Mouse (Mus musculus) intestine, embryonic 15.5 days (tissue): ENCODE data around the gene Sytl2. TPM values are rescaled to one million over a fixed set of nuclear protein-coding genes. Genes with fewer than 3 reads are reported as not detected.

Experiments
- ATAC-seq: fragments of 200-750 bp; cut with Nextera tagmentation; 2 replicates; pipeline ENCODE4 v1.8.0; 2017; ENCODE audit warnings: moderate TSS enrichment, moderate library complexity
- H3K27ac ChIP-seq: fragments of 300-500 bp; sonication (generic); 2 replicates; pipeline ENCODE4 v1.5.1; 2015; ENCODE audit warnings: mild to moderate bottlenecking, inconsistent platforms
- H3K27me3 ChIP-seq: fragments of 300-500 bp; sonication (generic); replicated peaks from 2 replicates; pipeline ENCODE4 v1.6.1; 2015; ENCODE audit warnings: inconsistent platforms
- H3K36me3 ChIP-seq: fragments of 300-500 bp; sonication (generic); 2 replicates; pipeline ENCODE4 v1.6.1; 2015; ENCODE audit warnings: inconsistent platforms
- H3K4me1 ChIP-seq: fragments of 300-500 bp; sonication (generic); replicated peaks from 2 replicates; pipeline ENCODE4 v1.6.1; 2015; ENCODE audit warnings: inconsistent platforms
- H3K4me2 ChIP-seq: fragments of 300-500 bp; sonication (generic); replicated peaks from 2 replicates; pipeline ENCODE4 v1.6.1; 2015; ENCODE audit warnings: mild to moderate bottlenecking, inconsistent platforms
- H3K4me3 ChIP-seq: fragments of 300-500 bp; sonication (generic); replicated peaks from 2 replicates; pipeline ENCODE4 v1.5.1; 2015; ENCODE audit warnings: inconsistent platforms
- H3K9ac ChIP-seq: fragments of 300-500 bp; sonication (generic); 2 replicates; pipeline ENCODE4 v1.6.1; 2015; ENCODE audit warnings: inconsistent platforms
- H3K9me3 ChIP-seq: fragments of 300-500 bp; sonication (generic); 2 replicates; pipeline ENCODE4 v1.6.1; 2016; ENCODE audit warnings: inconsistent platforms
- WGBS: fragments of 180-500 bp; shearing (Covaris S2); methylation state at CpG from one replicate; pipeline ENCODE4 v1.1.7; 2015; 5-methylcytosine and 5-hydroxymethylcytosine counted together
- polyA plus RNA-seq: library from polyadenylated mRNA; unstranded; fragments of >200 nt; fragmentation: Nextera tagmentation; extraction: Ambion mirVana; gene quantifications from 2 replicates; pipeline ENCODE4 v1.2.1, GENCODE M21; 2015

Gene Sytl2
- polyA plus RNA-seq, 1 experiment from 2014 or later = 9.4 TPM

DNA sequence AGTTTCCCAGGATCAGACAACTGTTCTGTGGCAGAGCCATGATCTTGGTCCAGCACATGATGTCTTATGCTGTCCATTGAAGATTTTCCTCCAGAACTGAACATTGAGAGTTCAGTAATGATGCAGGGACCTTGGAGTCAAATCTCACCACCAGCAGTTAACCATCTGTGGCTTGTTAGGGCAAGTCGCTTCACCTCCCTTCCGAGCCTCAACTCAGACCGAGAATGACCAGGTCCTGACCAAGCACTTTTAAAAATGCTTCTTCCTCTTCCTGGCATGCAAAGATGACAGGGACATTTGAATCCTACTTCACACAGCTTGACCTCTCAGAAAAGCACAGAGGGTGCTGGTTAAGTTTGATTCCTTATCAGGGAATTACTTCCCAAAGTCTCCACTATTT is 50.1 kb downstream of the Sytl2 start:
- Histone ChIP-seq H3K4me3 (no peak overlapping the region), H3K4me2 (no peak overlapping the region), H3K4me1 (no peaks in the 10 kb centered on the region), H3K27me3 (no peaks in the 10 kb centered on the region), H3K27ac (no peak overlapping the region), H3K9me3 (no peaks in the 10 kb centered on the region), H3K9ac (no peak overlapping the region), H3K36me3 (no peaks in the 10 kb centered on the region)
- no peak for ATAC-seq
- WGBS = 86% methylated on average over 3 of the region's 3 CpGs

- 72% methylated on average over 12 of the region's 12 CpGs for WGBS
- Histone ChIP-seq H3K4me2 (no peak overlapping the region), H3K27me3 (no peaks in the 10 kb centered on the region), H3K4me1 (no peaks in the 10 kb centered on the region), H3K4me3 (no peak overlapping the region), H3K9me3 (no peaks in the 10 kb centered on the region), H3K27ac (no peak overlapping the region), H3K36me3 (no peaks in the 10 kb centered on the region), H3K9ac (no peak overlapping the region)
- no peak for ATAC-seq
Observed at GRCm38 (mm10) chr7:90353488-90354228, 51.6 kb downstream of the Sytl2 start.

- H3K27ac ChIP-seq = no peak overlapping the region
- no peak overlapping the region for H3K4me2 ChIP-seq
- no peaks in the 10 kb centered on the region for H3K4me1 ChIP-seq
- WGBS = 87% methylated on average over 2 of the region's 2 CpGs
- no peaks in the 10 kb centered on the region for H3K9me3 ChIP-seq
- ATAC-seq = no peak
- H3K27me3 ChIP-seq = no peaks in the 10 kb centered on the region
- no peaks in the 10 kb centered on the region for H3K36me3 ChIP-seq
- no peak overlapping the region for H3K9ac ChIP-seq
- no peak overlapping the region for H3K4me3 ChIP-seq
Observed at GRCm38 (mm10) chr7:90354229-90354604, 52.2 kb downstream of the Sytl2 start.

GRCm38 (mm10) chr7:90355454-90355853 is 53.4 kb downstream of the Sytl2 start:
- no peaks in the 10 kb centered on the region for H3K9me3 ChIP-seq
- H3K27ac ChIP-seq = no peak overlapping the region
- H3K27me3 ChIP-seq = no peaks in the 10 kb centered on the region
- 86% methylated on average over 3 of the region's 3 CpGs for WGBS
- no peaks in the 10 kb centered on the region for H3K4me1 ChIP-seq
- no peak overlapping the region for H3K4me2 ChIP-seq
- no peak overlapping the region for H3K9ac ChIP-seq
- ATAC-seq = no peak
- H3K4me3 ChIP-seq = no peak overlapping the region
- no peaks in the 10 kb centered on the region for H3K36me3 ChIP-seq

DNA sequence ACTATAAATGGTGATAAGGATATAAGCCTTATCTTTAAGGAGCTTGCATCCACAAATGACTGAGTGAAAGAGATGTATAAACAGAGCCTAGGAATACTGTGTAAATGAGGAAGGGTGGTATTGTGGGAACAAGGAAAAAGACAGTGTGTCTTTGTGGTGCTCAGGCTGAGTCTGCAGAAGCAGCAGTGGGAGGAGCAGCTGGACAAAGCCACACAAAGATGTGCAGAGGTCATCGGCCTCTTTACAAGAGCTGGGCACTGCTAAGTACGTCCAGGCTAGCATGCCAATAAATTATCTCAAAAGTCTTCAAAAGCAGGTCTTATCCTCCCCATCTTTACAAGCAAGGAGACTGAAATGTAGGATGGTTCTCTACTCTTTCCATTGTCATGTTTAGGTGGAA is 53.9 kb downstream of the Sytl2 start:
- Histone ChIP-seq H3K36me3 (no peaks in the 10 kb centered on the region), H3K27me3 (no peaks in the 10 kb centered on the region), H3K27ac (no peak overlapping the region), H3K4me3 (no peak overlapping the region), H3K4me2 (no peak overlapping the region), H3K9ac (no peak overlapping the region), H3K9me3 (no peaks in the 10 kb centered on the region), H3K4me1 (no peaks in the 10 kb centered on the region)
- WGBS = 76% methylated on average over 2 of the region's 2 CpGs
- no peak for ATAC-seq

DNA sequence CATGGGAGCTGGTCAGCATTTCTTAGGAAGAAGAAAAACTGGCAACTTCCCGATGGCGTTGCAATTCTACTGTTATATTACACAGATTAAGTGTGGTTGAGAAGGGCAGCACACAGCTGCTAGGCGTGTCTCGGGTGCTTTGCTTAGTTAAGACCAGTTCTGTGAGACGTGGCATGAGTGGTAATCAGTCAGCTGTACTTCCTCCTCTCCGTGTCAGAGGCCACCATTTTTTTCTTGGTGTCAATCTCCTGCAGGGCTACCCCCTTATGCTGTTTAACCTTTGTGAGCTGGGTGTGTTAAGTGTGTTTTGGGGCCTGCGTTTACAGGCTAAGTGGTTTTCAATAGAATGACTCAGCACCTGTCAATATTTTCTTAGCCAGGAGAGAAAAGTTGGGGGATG is 60.7 kb downstream of the Sytl2 start:
- H3K9ac ChIP-seq = no peak overlapping the region
- H3K9me3 ChIP-seq = no peaks in the 10 kb centered on the region
- H3K27me3 ChIP-seq = no peaks in the 10 kb centered on the region
- no peak overlapping the region for H3K4me2 ChIP-seq
- peak; percentile 89 for ATAC-seq
- no peak overlapping the region for H3K27ac ChIP-seq
- H3K4me1 ChIP-seq = no peaks in the 10 kb centered on the region
- 55% methylated on average over 7 of the region's 7 CpGs for WGBS
- H3K36me3 ChIP-seq = no peaks in the 10 kb centered on the region
- H3K4me3 ChIP-seq = no peak overlapping the region

- ATAC-seq = no peak
- Histone ChIP-seq H3K9me3 (no peaks in the 10 kb centered on the region), H3K27me3 (no peaks in the 10 kb centered on the region), H3K27ac (no peak overlapping the region), H3K4me2 (no peak overlapping the region), H3K4me1 (peaks cover 9% of the 10 kb centered on the region; the same call in 1 of the 2 replicates), H3K4me3 (no peak overlapping the region), H3K9ac (no peak overlapping the region), H3K36me3 (no peaks in the 10 kb centered on the region)
- WGBS = 59% methylated on average over 6 of the region's 6 CpGs
Observed at GRCm38 (mm10) chr7:90370071-90370851, 68.2 kb downstream of the Sytl2 start.

GRCm38 (mm10) chr7:90372804-90373203 is 70.8 kb downstream of the Sytl2 start:
- WGBS = 14% methylated on average over 4 of the region's 4 CpGs
- Histone ChIP-seq H3K4me1 (peaks cover 9% of the 10 kb centered on the region; the same call in 1 of the 2 replicates), H3K27ac (0 out of 2 replicates have a peak overlapping the region, but pooled peaks have one; percentile 32), H3K27me3 (no peaks in the 10 kb centered on the region), H3K9ac (no peak overlapping the region), H3K9me3 (no peaks in the 10 kb centered on the region), H3K36me3 (no peaks in the 10 kb centered on the region), H3K4me3 (no peak overlapping the region), H3K4me2 (no peak overlapping the region)
- ATAC-seq = peak; percentile 61

- H3K4me2 ChIP-seq = no peak overlapping the region
- H3K4me3 ChIP-seq = no peak overlapping the region
- no peak overlapping the region for H3K9ac ChIP-seq
- H3K4me1 ChIP-seq = 0 out of 2 replicates have a peak, but pooled peaks cover 2% of the 10 kb centered on the region
- 63% methylated on average over 2 of the region's 2 CpGs for WGBS
- no peaks in the 10 kb centered on the region for H3K9me3 ChIP-seq
- H3K27me3 ChIP-seq = no peaks in the 10 kb centered on the region
- no peak overlapping the region for H3K27ac ChIP-seq
- ATAC-seq = no peak
- H3K36me3 ChIP-seq = no peaks in the 10 kb centered on the region
Observed at GRCm38 (mm10) chr7:90384411-90384810, 82.4 kb downstream of the Sytl2 start.

- ATAC-seq = no peak
- H3K4me3 ChIP-seq = no peak overlapping the region
- 9% methylated on average over 8 of the region's 8 CpGs for WGBS
- no peak overlapping the region for H3K9ac ChIP-seq
- H3K36me3 ChIP-seq = no peaks in the 10 kb centered on the region
- no peaks in the 10 kb centered on the region for H3K9me3 ChIP-seq
- H3K27ac ChIP-seq = no peak overlapping the region
- no peaks in the 10 kb centered on the region for H3K27me3 ChIP-seq
- peak overlapping the region; percentile 19; the same call in 1 of the 2 replicates for H3K4me2 ChIP-seq
- 0 out of 2 replicates have a peak, but pooled peaks cover 2% of the 10 kb centered on the region for H3K4me1 ChIP-seq
Observed at GRCm38 (mm10) chr7:90386885-90387459, 84.9 kb downstream of the Sytl2 start.

DNA sequence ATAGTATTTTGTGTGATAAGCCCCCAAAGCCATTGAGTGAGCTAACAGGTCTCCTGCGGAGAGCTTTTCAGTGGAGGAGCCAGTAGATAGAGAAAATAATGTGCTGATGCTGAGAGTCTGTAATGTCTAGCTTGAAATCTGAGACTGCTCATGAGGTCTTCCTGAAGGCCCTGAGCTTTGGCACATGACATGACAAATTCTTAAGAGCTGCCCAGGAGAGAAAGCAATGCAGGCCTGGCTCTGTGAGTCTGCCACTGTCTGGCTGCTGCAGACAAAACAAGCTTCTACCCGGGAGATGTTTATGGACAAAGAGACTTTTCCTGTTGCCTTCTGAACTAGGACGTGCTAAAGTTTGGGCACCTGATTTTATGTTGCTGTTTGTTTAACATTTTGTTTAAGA is 87.7 kb downstream of the Sytl2 start:
- Histone ChIP-seq H3K27me3 (no peaks in the 10 kb centered on the region), H3K36me3 (no peaks in the 10 kb centered on the region), H3K4me3 (no peak overlapping the region), H3K9me3 (no peaks in the 10 kb centered on the region), H3K4me1 (0 out of 2 replicates have a peak, but pooled peaks cover 2% of the 10 kb centered on the region), H3K27ac (no peak overlapping the region), H3K9ac (no peak overlapping the region), H3K4me2 (no peak overlapping the region)
- WGBS = 43% methylated on average over 3 of the region's 3 CpGs
- ATAC-seq = no peak

- no peak overlapping the region for H3K4me2 ChIP-seq
- WGBS = 31% methylated on average over 4 of the region's 4 CpGs
- H3K9me3 ChIP-seq = no peaks in the 10 kb centered on the region
- no peak overlapping the region for H3K27ac ChIP-seq
- H3K9ac ChIP-seq = no peak overlapping the region
- ATAC-seq = no peak
- no peaks in the 10 kb centered on the region for H3K36me3 ChIP-seq
- H3K4me1 ChIP-seq = no peaks in the 10 kb centered on the region
- no peak overlapping the region for H3K4me3 ChIP-seq
- no peaks in the 10 kb centered on the region for H3K27me3 ChIP-seq
Observed at GRCm38 (mm10) chr7:90395073-90395472, 93.0 kb downstream of the Sytl2 start.
